Mouse (Mus musculus): ENCODE results near the gene Trabd2b. TPM values are rescaled to one million over a fixed set of nuclear protein-coding genes. Genes with fewer than 3 reads are reported as not detected.

The Trabd2b gene
- total and polyA plus RNA-seq, 3 experiments = not detected

DNA sequence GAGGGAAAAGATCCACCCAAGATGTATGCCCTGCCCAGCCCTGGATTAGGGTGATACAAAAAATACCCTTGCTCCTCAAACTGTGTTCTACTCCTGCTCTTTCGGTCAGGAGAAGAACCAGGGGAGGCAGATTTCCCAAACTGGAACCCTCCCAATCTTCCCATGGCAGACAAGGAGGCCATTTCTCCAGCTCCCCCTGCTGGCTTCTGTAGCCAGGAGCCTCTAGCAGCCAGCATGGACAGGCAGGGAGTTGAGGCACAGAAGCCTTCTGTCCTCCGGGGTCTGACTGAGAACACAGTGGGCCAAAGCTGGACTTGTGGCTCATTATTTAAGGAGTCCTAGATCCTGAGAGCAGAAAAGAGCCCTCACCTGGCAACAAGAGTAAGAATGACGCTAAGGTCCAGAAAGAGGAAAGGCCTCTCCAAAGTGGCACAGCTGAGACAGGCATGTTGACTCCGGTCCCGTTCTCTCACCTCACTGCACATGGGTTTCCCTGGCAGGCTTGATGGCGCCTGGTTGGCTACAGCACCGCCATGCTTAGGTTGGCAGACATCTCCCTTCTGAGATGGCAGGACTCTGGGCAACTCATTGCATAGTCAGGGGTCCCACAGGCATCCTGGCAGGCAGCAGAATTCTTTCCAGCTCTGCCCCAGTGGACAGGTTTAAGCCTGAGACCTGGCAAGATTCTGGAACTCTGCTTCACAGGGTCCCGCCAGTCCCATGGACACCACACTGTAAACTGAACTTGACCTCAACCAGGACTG, 204.8 kb downstream of the Trabd2b start:
- no peaks in the 10 kb centered on the region for H3K27me3 ChIP-seq (ENCODE audit: control insufficient read depth in 1 of 2, insufficient read depth in 2 of 2, low read length in 2 of 2)
- no peaks in the 10 kb centered on the region for H3K4me1 ChIP-seq (ENCODE audit: control insufficient read depth in 1 of 2, insufficient read depth in 2 of 2, low read length in 2 of 2)
- TF ChIP-seq CHD2 (IDR thresholded peaks at IDR 0.05; ENCODE audit: low read length) (no peak), TAL1 (IDR thresholded peaks at IDR 0.05; ENCODE audit: low read length) (no peak), RCOR1 (IDR thresholded peaks at IDR 0.05; ENCODE audit: low read depth, low read length) (no peak), GATA1 (IDR thresholded peaks at IDR 0.05; ENCODE audit: low read depth, low read length) (no peak), ZKSCAN1 (IDR thresholded peaks at IDR 0.05; ENCODE audit: low read depth, low read length) (no peak), GABPA (IDR thresholded peaks at IDR 0.05; ENCODE audit: low read depth, low read length) (no peak), POLR2A (IDR thresholded peaks at IDR 0.05; ENCODE audit: control insufficient read depth in 1 of 2, insufficient read depth in 1 of 2, low read depth in 1 of 2, low read length in 2 of 2, poor library complexity in 1 of 2) (no peak), SIN3A (IDR thresholded peaks at IDR 0.05; ENCODE audit: low read length) (no peak), MXI1 (IDR thresholded peaks at IDR 0.05; ENCODE audit: low read depth, low read length) (no peak), ELF1 (IDR thresholded peaks at IDR 0.05; ENCODE audit: low read depth, low read length) (no peak), HCFC1 (IDR thresholded peaks at IDR 0.05; ENCODE audit: low read depth, low read length) (no peak)
- no peak overlapping the region for H3K27ac ChIP-seq (ENCODE audit: control insufficient read depth, low read depth, low read length)
- no peaks in the 10 kb centered on the region for H3K36me3 ChIP-seq (ENCODE audit: control insufficient read depth in 1 of 2, insufficient read depth in 2 of 2, low read length in 2 of 2)
- no peak overlapping the region for H3K4me3 ChIP-seq (ENCODE audit: control insufficient read depth in 1 of 2, insufficient read depth in 1 of 2, low read depth in 2 of 2, low read length in 2 of 2)
- no peak for DNase-seq (ENCODE audit: low read depth, low spot score)
- H3K9me3 ChIP-seq (replicated peaks; ENCODE audit: insufficient read depth, low read length) = no peaks in the 10 kb centered on the region
- no peaks in the 10 kb centered on the region for H3K79me2 ChIP-seq (ENCODE audit: control insufficient read depth, insufficient read depth, low read length, poor library complexity)
- no peak overlapping the region for H3K9ac ChIP-seq (ENCODE audit: control insufficient read depth, low read depth, low read length, poor library complexity, severe bottlenecking)

GRCm38 (mm10) chr4:114612032-114612431, 205.5 kb downstream of the Trabd2b start:
- Histone ChIP-seq H3K36me3 (ENCODE audit: control insufficient read depth in 1 of 2, insufficient read depth in 2 of 2, low read length in 2 of 2) (no peaks in the 10 kb centered on the region), H3K27me3 (ENCODE audit: control insufficient read depth in 1 of 2, insufficient read depth in 2 of 2, low read length in 2 of 2) (no peaks in the 10 kb centered on the region)
- TF ChIP-seq ZNF384 (IDR thresholded peaks at IDR 0.05; ENCODE audit: low read depth, low read length) (no peak), JUND (IDR thresholded peaks at IDR 0.05; ENCODE audit: low read depth, low read length) (no peak), TCF12 (IDR thresholded peaks at IDR 0.05; ENCODE audit: low read depth, low read length) (no peak), ZKSCAN1 (IDR thresholded peaks at IDR 0.05; ENCODE audit: low read depth, low read length) (no peak), BHLHE40 (IDR thresholded peaks at IDR 0.05; ENCODE audit: borderline replicate concordance, low read depth, low read length) (no peak), POLR2AphosphoS2 (IDR thresholded peaks at IDR 0.05; ENCODE audit: low read length) (no peak), UBTF (IDR thresholded peaks at IDR 0.05; ENCODE audit: borderline replicate concordance, insufficient read depth, low read depth, low read length) (no peak), CHD1 (IDR thresholded peaks at IDR 0.05; ENCODE audit: low read depth, low read length) (no peak), CHD2 (IDR thresholded peaks at IDR 0.05; ENCODE audit: low read length) (no peak), NRF1 (IDR thresholded peaks at IDR 0.05; ENCODE audit: insufficient read depth, low read depth, low read length, poor library complexity, severe bottlenecking) (no peak), ZMIZ1 (IDR thresholded peaks at IDR 0.05; ENCODE audit: low read depth, low read length) (no peak), MAFK (IDR thresholded peaks at IDR 0.05; ENCODE audit: borderline replicate concordance, low read depth, low read length) (no peak), RAD21 (IDR thresholded peaks at IDR 0.05; ENCODE audit: low read depth, low read length) (no peak), E2F4 (IDR thresholded peaks at IDR 0.05; ENCODE audit: borderline replicate concordance, low read depth, low read length) (no peak), SIN3A (IDR thresholded peaks at IDR 0.05; ENCODE audit: low read length) (no peak), TBP (IDR thresholded peaks at IDR 0.05; ENCODE audit: low read depth, low read length) (no peak), USF2 (IDR thresholded peaks at IDR 0.05; ENCODE audit: borderline replicate concordance in 1 of 2, insufficient read depth in 1 of 2, low read depth in 1 of 2, low read length in 2 of 2) (no peak), TAL1 (IDR thresholded peaks at IDR 0.05; ENCODE audit: low read length) (no peak), POLR2A (IDR thresholded peaks at IDR 0.05; ENCODE audit: control insufficient read depth in 1 of 2, insufficient read depth in 1 of 2, low read depth in 1 of 2, low read length in 2 of 2, poor library complexity in 1 of 2) (no peak)

More at GRCm38 (mm10) chr4:114612032-114612431, 205.5 kb downstream of the Trabd2b start:
- H3K79me2 ChIP-seq (ENCODE audit: control insufficient read depth, insufficient read depth, low read length, poor library complexity) = no peaks in the 10 kb centered on the region
- H3K4me1 ChIP-seq (ENCODE audit: control insufficient read depth in 1 of 2, insufficient read depth in 2 of 2, low read length in 2 of 2) = no peaks in the 10 kb centered on the region
- H3K27ac ChIP-seq (ENCODE audit: control insufficient read depth, low read depth, low read length) = no peak overlapping the region
- no peaks in the 10 kb centered on the region for H3K9me3 ChIP-seq (replicated peaks; ENCODE audit: insufficient read depth, low read length)
- no peak overlapping the region for H3K4me3 ChIP-seq (ENCODE audit: control insufficient read depth in 1 of 2, insufficient read depth in 1 of 2, low read depth in 2 of 2, low read length in 2 of 2)
- DNase-seq (ENCODE audit: low read depth, low spot score) = no peak
- no peak overlapping the region for H3K9ac ChIP-seq (ENCODE audit: control insufficient read depth, low read depth, low read length, poor library complexity, severe bottlenecking)
